Mouse (Mus musculus) gastrocnemius, adult 18-20 months (tissue): ENCODE measurements around the gene Tomt. TPM values are rescaled to one million over a fixed set of nuclear protein-coding genes. Genes with fewer than 3 reads are reported as not detected.
A peak's percentile ranks its signal among the peaks of the same experiment; 100 is the strongest.
"Not testable (repeated sequence)": the region's sequence is repeated elsewhere in the genome, so short reads cannot be mapped to it uniquely, and the experiment has no call there.

Source experiments
- DNase-seq: peaks from one replicate; pipeline ENCODE4 v3.0.0; 2021; ENCODE audit warnings: low spot score
- long read RNA-seq, 2 experiments: library from polyadenylated mRNA; stranded (forward); transcript quantifications; one replicate each; pipeline ENCODE4 v2.0.0; 2021
- total RNA-seq, 2 experiments: library from RNA; stranded (reverse); gene quantifications; 2 replicates each; pipeline ENCODE4 v1.2.3; 2021

The Tomt gene
- total RNA-seq = not detected
- long read RNA-seq, experiment 1 = 0 reads
- long read RNA-seq, experiment 2 = 0 reads

GRCm38 (mm10) chr7:101906287-101906681 is at the start of gene Tomt:
Gene Tomt (minus strand): TSS chr7:101906359.
- DNase-seq = no peak

- DNase-seq = no peak
Measured at GRCm38 (mm10) chr7:101955862-101956261, 49.7 kb upstream of the Tomt start.

GRCm38 (mm10) chr7:101955276-101955675 is 49.1 kb upstream of the Tomt start:
- DNase-seq = no peak

- no peak for DNase-seq
Measured at GRCm38 (mm10) chr7:101954163-101954562, 48.0 kb upstream of the Tomt start.

- DNase-seq = no peak
Measured at GRCm38 (mm10) chr7:101952098-101952497, 45.9 kb upstream of the Tomt start.

- no peak for DNase-seq
Measured at GRCm38 (mm10) chr7:101951648-101952047, 45.5 kb upstream of the Tomt start.

GRCm38 (mm10) chr7:101949008-101949407 is 42.8 kb upstream of the Tomt start:
- DNase-seq = not testable (repeated sequence)

GRCm38 (mm10) chr7:101939758-101940157 is 33.6 kb upstream of the Tomt start:
- DNase-seq = no peak

- no peak for DNase-seq
Measured at GRCm38 (mm10) chr7:101938348-101938747, 32.2 kb upstream of the Tomt start.

GRCm38 (mm10) chr7:101937569-101937968 is 31.4 kb upstream of the Tomt start:
- DNase-seq = no peak

- DNase-seq = no peak
Measured at GRCm38 (mm10) chr7:101936996-101937395, 30.8 kb upstream of the Tomt start.

GRCm38 (mm10) chr7:101935957-101936356 is 29.8 kb upstream of the Tomt start:
- DNase-seq = no peak

- peak; percentile 98 for DNase-seq
Measured at GRCm38 (mm10) chr7:101933751-101934240, 27.6 kb upstream of the Tomt start, which contains the start of the genes Lrrc51 and Numa1. Gene Lrrc51 (minus strand): TSS chr7:101933895. Gene Numa1 (plus strand): TSS chr7:101934111.

GRCm38 (mm10) chr7:101933300-101933699 is 27.1 kb upstream of the Tomt start:
- DNase-seq = no peak

- DNase-seq = no peak
Measured at GRCm38 (mm10) chr7:101932551-101932950, 26.4 kb upstream of the Tomt start.

GRCm38 (mm10) chr7:101928093-101928492 is 21.9 kb upstream of the Tomt start:
- DNase-seq = peak; percentile 30

- not testable (repeated sequence) for DNase-seq
Measured at GRCm38 (mm10) chr7:101925892-101926291, 19.7 kb upstream of the Tomt start.

GRCm38 (mm10) chr7:101918071-101918470 is 11.9 kb upstream of the Tomt start:
- DNase-seq = peak; percentile 53

GRCm38 (mm10) chr7:101911982-101912381 is 5.8 kb upstream of the Tomt start:
- DNase-seq = no peak

GRCm38 (mm10) chr7:101910138-101910537 is 4.0 kb upstream of the Tomt start:
- peak; percentile 72 for DNase-seq

- peak; percentile 64 for DNase-seq
Measured at GRCm38 (mm10) chr7:101908367-101908766, 2.2 kb upstream of the Tomt start.

GRCm38 (mm10) chr7:101906696-101907095 is 537 bp upstream of the Tomt start:
- DNase-seq = no peak

- peak; percentile 100 for DNase-seq
Measured at GRCm38 (mm10) chr7:101905561-101906286, 435 bp downstream of the Tomt start, which contains the start of gene Lamtor1. Gene Lamtor1 (plus strand): TSS chr7:101905904.
